Mouse (Mus musculus) C2C12 (cell line): ENCODE measurements around the gene Gm49601. TPM values are rescaled to one million over a fixed set of nuclear protein-coding genes. Genes with fewer than 3 reads are reported as not detected.

Experiments used
- H3K27me3 ChIP-seq: one replicate; pipeline ENCODE4 v1.6.1; 2011; ENCODE audit not compliant: control insufficient read depth, insufficient read depth, insufficient read length
- H3K36me3 ChIP-seq: one replicate; pipeline ENCODE4 v1.6.1; 2011; ENCODE audit not compliant: control insufficient read depth, insufficient read depth
- H3K4me3 ChIP-seq: one replicate; pipeline ENCODE4 v1.5.1; 2011; ENCODE audit warnings: mild to moderate bottlenecking, control low read depth; ENCODE audit not compliant: poor library complexity, insufficient read depth, severe bottlenecking
- H3K79me2 ChIP-seq: one replicate; pipeline ENCODE4 v1.6.1; 2011; ENCODE audit not compliant: control insufficient read depth, insufficient read depth
- H3K79me3 ChIP-seq: one replicate; pipeline ENCODE4 v1.6.1; 2011; ENCODE audit warnings: low read depth, control low read depth
- H3ac ChIP-seq: one replicate; pipeline ENCODE3; 2011; ENCODE audit warnings: low read depth; ENCODE audit not compliant: control insufficient read depth, insufficient read length
- CEBPB ChIP-seq: IDR thresholded peaks from one replicate; pipeline ENCODE4 v1.6.1; 2011; ENCODE audit warnings: low read depth, mild to moderate bottlenecking, control low read depth, moderate library complexity
- CTCF ChIP-seq: IDR thresholded peaks from one replicate; pipeline ENCODE4 v1.5.1; 2011; ENCODE audit not compliant: control insufficient read depth, insufficient read depth, insufficient read length
- FOSL1 ChIP-seq: IDR thresholded peaks from one replicate; pipeline ENCODE4 v1.8.0; 2011; ENCODE audit warnings: mild to moderate bottlenecking, low read length; ENCODE audit not compliant: poor library complexity, insufficient read depth, severe bottlenecking
- MAX ChIP-seq: IDR thresholded peaks from one replicate; pipeline ENCODE4 v1.6.1; 2011; ENCODE audit warnings: mild to moderate bottlenecking, control low read depth
- MYOD1 ChIP-seq: IDR thresholded peaks from one replicate; pipeline ENCODE4 v1.6.1; 2011; ENCODE audit warnings: low read depth; ENCODE audit not compliant: control insufficient read depth, insufficient read length
- MYOG ChIP-seq: IDR thresholded peaks from one replicate; pipeline ENCODE4 v1.6.1; 2011; ENCODE audit not compliant: control insufficient read depth, insufficient read length; ENCODE audit errors: extremely low read depth
- USF1 ChIP-seq: IDR thresholded peaks from one replicate; pipeline ENCODE4 v1.6.1; 2011; ENCODE audit warnings: low read depth, mild to moderate bottlenecking, control low read depth, moderate library complexity
- polyA plus RNA-seq: library from polyadenylated mRNA; unstranded; fragments of >200 nt; fragmentation: generic; extraction: Trizol; gene quantifications from one replicate; pipeline ENCODE4 v1.2.1, GENCODE M21; 2012; ENCODE audit warnings: missing spikeins

Gm49601 gene
- polyA plus RNA-seq, 1 experiment, result 5.3 TPM

DNA sequence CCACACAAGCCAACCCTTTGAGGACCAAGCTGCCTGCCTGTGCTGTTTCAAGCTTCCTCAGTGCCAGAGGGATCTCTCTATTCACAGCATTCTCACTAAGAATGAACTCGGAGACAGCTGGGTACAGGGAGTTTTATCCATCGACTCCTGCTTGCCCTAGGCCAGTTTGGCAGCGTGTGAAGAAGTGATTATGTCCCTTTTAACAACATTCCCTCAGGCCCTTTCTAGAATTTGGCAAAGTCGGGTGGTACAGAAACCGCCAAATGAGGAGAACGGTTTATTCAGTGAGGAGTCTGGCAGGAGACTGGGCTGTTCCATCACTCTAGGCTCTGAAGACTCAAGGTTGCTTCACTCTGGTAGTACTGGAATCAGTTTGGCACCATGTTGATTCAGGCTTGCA is 6.0 kb downstream of the Gm49601 start:
- H3ac ChIP-seq, result no peak overlapping the region
- TF ChIP-seq CTCF (no peak), MYOD1 (no peak), FOSL1 (no peak), MAX (no peak)
- peaks cover 29% of the 10 kb centered on the region for H3K36me3 ChIP-seq
- H3K4me3 ChIP-seq, result no peak overlapping the region
- H3K79me2 ChIP-seq, result no peaks in the 10 kb centered on the region
- no peaks in the 10 kb centered on the region for H3K27me3 ChIP-seq
- no peaks in the 10 kb centered on the region for H3K79me3 ChIP-seq

DNA sequence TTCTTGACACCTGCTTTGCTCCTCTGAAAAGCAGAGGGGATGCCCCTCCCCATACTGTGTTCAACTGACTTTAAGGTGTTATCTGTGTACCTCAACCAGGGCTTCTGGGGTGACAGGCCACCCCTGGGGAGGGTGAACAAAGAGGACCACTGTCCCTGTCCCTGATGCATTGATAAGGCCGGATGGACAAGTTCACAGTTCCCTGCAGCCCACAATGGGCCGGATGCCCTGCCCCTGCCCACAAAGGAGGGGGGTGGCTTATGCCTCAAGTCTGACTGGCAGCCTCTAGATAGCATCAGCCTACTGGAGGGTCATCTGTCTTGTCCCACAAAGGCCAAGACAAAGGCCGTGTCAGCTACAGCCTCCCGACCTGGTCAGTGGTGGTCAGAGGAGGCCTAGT is 7.1 kb downstream of the Gm49601 start:
- Histone ChIP-seq H3ac (no peak overlapping the region), H3K27me3 (no peaks in the 10 kb centered on the region), H3K79me3 (no peaks in the 10 kb centered on the region), H3K79me2 (no peaks in the 10 kb centered on the region), H3K36me3 (peaks cover 18% of the 10 kb centered on the region), H3K4me3 (no peak overlapping the region)
- TF ChIP-seq USF1 (no peak), FOSL1 (no peak), MYOD1 (no peak), MYOG (no peak), CTCF (no peak), MAX (no peak), CEBPB (no peak)

DNA sequence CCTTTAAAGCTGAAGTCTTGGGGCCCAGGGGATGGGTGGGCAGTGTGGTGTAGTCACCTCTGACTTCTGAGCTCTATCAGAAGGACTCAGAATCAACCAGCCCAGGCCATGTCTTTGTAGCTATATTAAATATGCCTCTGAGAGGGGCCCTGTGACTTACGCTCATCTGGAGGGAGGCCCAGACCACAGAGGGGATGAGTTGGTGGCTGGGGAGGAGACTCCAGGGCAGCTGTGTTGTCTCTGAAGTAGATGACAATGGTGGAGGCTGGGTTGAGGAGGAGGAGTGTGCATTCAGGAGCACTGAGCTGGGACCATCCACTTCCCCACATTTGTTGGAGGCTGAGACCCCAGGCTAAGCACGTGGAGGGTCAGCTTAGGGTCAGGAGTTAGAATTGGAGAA is 7.9 kb downstream of the Gm49601 start:
- Histone ChIP-seq H3K36me3 (peaks cover 11% of the 10 kb centered on the region), H3K79me3 (no peaks in the 10 kb centered on the region), H3K27me3 (no peaks in the 10 kb centered on the region), H3K79me2 (no peaks in the 10 kb centered on the region), H3ac (no peak overlapping the region), H3K4me3 (no peak overlapping the region)
- TF ChIP-seq MYOD1, result no peak
- TF ChIP-seq CTCF, result no peak
- no peak for TF ChIP-seq CEBPB
- no peak for TF ChIP-seq MYOG
- no peak for TF ChIP-seq MAX
- TF ChIP-seq FOSL1, result no peak
- TF ChIP-seq USF1, result no peak

DNA sequence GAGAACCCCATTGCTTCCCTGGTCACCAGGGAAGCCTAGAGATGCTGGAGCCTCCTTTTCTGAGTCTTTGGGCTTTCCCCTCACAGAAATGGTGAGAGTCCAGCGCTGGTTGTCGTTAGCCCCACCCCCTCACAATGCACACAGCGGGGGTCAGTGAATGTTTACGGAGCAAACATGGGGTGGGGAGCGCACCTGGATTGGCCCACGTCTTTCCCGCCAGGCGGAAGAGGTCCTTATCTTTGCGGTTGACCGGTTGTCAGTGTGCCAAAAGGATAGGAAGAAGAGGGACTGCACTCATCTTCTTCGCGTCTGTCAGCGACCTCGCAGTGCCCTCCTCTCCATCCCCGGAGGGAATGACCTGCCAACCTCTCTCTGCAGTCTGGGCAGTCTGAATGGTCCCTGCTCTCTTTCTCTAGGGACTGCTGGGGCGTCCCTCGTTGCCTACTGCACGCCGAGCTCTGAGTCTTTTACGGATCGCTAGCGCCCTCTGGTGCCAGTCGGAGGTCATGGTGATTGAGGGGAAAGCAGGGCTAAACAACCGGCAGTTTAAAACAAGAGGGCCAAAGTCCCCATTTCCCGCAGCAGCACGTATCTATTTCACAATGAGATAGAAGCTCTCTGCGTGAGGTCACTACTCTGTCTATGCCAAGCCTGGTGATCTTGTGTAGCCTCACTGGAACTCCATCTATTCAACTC is 8.7 kb downstream of the Gm49601 start:
- no peak overlapping the region for H3K4me3 ChIP-seq
- peak; percentile 83 for TF ChIP-seq CTCF
- no peak for TF ChIP-seq MYOD1
- no peak for TF ChIP-seq MAX
- H3K36me3 ChIP-seq, result peaks cover 6% of the 10 kb centered on the region
- H3K79me3 ChIP-seq, result no peaks in the 10 kb centered on the region
- H3ac ChIP-seq, result no peak overlapping the region
- no peaks in the 10 kb centered on the region for H3K27me3 ChIP-seq
- H3K79me2 ChIP-seq, result no peaks in the 10 kb centered on the region

DNA sequence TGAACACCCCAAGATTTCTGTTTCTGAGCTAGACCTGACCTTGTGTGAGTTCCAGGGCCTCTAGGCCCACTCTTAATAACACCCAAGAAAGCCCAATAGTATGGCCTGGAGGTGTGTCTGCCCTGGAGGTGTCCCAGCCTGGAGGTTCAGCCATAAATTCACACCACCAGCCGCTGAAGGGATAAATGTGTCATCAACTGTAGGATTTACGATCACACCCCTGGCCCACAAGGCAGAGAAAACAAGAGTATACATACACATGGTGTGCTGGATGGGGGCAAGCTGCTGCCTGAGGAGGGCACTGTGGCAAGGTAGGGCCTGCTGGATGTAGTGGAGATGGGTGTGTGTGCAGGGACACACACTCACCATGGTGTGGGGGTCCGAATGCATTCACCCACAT is 12.9 kb downstream of the Gm49601 start:
- TF ChIP-seq CTCF (no peak), MAX (no peak), USF1 (no peak), MYOG (no peak), FOSL1 (no peak), CEBPB (no peak), MYOD1 (no peak)
- Histone ChIP-seq H3K4me3 (no peak overlapping the region), H3K36me3 (no peaks in the 10 kb centered on the region), H3K79me3 (no peaks in the 10 kb centered on the region), H3K79me2 (no peaks in the 10 kb centered on the region), H3K27me3 (no peaks in the 10 kb centered on the region), H3ac (no peak overlapping the region)

DNA sequence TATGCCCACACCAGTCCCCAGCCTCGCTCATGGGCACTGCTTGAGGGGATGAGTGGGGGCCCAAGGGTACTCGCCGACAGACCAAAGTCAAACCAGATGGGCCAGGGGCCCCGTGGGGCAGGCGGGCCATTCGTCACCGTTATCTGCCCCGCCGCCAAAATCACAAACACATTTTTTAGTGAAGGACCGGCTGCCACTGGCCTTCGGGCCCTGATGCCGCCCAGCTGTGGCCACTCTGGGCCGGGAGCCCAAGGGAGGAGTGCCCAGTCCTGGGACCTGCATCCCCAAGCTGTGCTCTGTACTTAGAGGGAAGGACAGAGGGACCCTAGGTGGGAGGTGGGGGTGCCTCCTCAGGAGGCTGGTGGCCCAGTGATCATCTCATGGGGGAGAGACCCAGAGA is 14.5 kb downstream of the Gm49601 start:
- H3K4me3 ChIP-seq, result no peak overlapping the region
- TF ChIP-seq MYOD1 (no peak), CTCF (no peak), USF1 (no peak), MAX (no peak), CEBPB (no peak), FOSL1 (no peak), MYOG (no peak)
- H3K79me3 ChIP-seq, result no peaks in the 10 kb centered on the region
- H3ac ChIP-seq, result no peak overlapping the region
- H3K36me3 ChIP-seq, result no peaks in the 10 kb centered on the region
- H3K27me3 ChIP-seq, result no peaks in the 10 kb centered on the region
- no peaks in the 10 kb centered on the region for H3K79me2 ChIP-seq
